Mouse (Mus musculus) v-Abl transformed pro-B cells (cell line): ENCODE measurements around the gene 1700025F22Rik.
"Not testable (repeated sequence)": the region's sequence is repeated elsewhere in the genome, so short reads cannot be mapped to it uniquely, and the experiment has no call there.

Experiments used
- in situ Hi-C, 2 experiments: fragments of 400-800 bp; cut with MboI; formaldehyde crosslinking; loops; one replicate each; pipeline ENCODE4 v1.15.1; 2025; ENCODE audit not compliant: unreplicated experiment in 2 of 2

Gene 1700025F22Rik

GRCm38 (mm10) chr19:11165172-11165571, at the start of gene 1700025F22Rik:
1700025F22Rik (minus strand) TSS chr19:11165320.
- in situ Hi-C loops = no loop called here

GRCm38 (mm10) chr19:11196546-11196945, 31.4 kb upstream of the 1700025F22Rik start, which contains the start of gene Ms4a13:
Ms4a13 (minus strand) TSS chr19:11196737.
- in situ Hi-C loops = no loop called here

- in situ Hi-C loops = no loop called here
Measured at GRCm38 (mm10) chr19:11192552-11192951, 27.4 kb upstream of the 1700025F22Rik start.

- in situ Hi-C loops = loop anchor here in 1 of 2 experiments (10.0 kb wide), 1 partner anchor 421 kb away; the partner anchor contains the start of gene Ms4a6d
Measured at GRCm38 (mm10) chr19:11184121-11184520, 19.0 kb upstream of the 1700025F22Rik start.

- in situ Hi-C loops = no loop called here
Measured at GRCm38 (mm10) chr19:11177464-11177863, 12.3 kb upstream of the 1700025F22Rik start.

GRCm38 (mm10) chr19:11157890-11158289, 7.2 kb downstream of the 1700025F22Rik start:
- in situ Hi-C loops = not testable (repeated sequence)

GRCm38 (mm10) chr19:11135336-11135735, 29.8 kb downstream of the 1700025F22Rik start:
- in situ Hi-C loops = no loop called here

- in situ Hi-C loops = no loop called here
Measured at GRCm38 (mm10) chr19:11134852-11135251, 30.3 kb downstream of the 1700025F22Rik start.

GRCm38 (mm10) chr19:11130776-11131175, 34.3 kb downstream of the 1700025F22Rik start, which contains the start of gene 1700017D01Rik:
1700017D01Rik (minus strand) TSS chr19:11130876.
- in situ Hi-C loops = not testable (repeated sequence)

GRCm38 (mm10) chr19:11129702-11130101, 35.4 kb downstream of the 1700025F22Rik start:
- in situ Hi-C loops = no loop called here

- in situ Hi-C loops = not testable (repeated sequence)
Measured at GRCm38 (mm10) chr19:11121016-11121420, 44.1 kb downstream of the 1700025F22Rik start.

- in situ Hi-C loops = no loop called here
Measured at GRCm38 (mm10) chr19:11119338-11119737, 45.8 kb downstream of the 1700025F22Rik start.

GRCm38 (mm10) chr19:11107746-11108145, 57.4 kb downstream of the 1700025F22Rik start:
- in situ Hi-C loops = no loop called here

- in situ Hi-C loops = no loop called here
Measured at GRCm38 (mm10) chr19:11101880-11102279, 63.2 kb downstream of the 1700025F22Rik start.

GRCm38 (mm10) chr19:11098401-11098800, 66.7 kb downstream of the 1700025F22Rik start:
- in situ Hi-C loops = no loop called here

GRCm38 (mm10) chr19:11092131-11092530, 73.0 kb downstream of the 1700025F22Rik start:
- in situ Hi-C loops = not testable (repeated sequence)
